Mouse (Mus musculus): ENCODE results near the gene Gm3646. TPM values are rescaled to one million over a fixed set of nuclear protein-coding genes. Genes with fewer than 3 reads are reported as not detected.

Gene Gm3646
- polyA plus RNA-seq, 1 experiment from 2014 or later: 0.61 TPM

DNA sequence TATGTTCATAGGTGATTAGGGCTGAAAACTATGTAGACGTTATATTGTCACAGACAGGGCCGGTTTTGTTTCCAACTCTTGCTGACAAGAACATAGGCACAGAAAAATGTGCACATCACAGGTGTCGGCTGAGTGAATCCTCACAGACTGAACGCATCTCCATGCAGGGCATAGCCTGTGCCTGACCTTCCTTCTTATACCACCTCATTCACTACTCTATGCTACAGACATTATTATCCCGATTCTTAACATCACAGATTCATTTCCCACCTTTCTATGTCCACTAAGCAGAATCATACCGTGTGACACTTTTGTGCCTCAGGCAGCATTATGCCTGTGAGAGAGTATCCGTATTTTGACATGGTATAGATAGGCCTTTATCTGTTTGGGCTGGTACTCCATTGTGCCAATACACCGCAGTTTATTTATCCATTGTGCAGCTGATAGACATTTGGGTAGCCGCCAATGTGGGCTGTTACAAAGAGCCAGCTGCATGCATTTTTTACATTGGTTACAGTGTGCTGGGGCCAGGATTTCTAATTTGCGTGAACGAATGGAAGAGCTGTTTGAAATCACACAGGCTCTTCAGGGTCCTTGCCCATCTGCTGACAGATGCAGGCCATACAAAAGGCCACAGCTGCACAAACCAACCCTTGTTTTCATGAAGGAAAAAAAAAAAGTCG, 33.5 kb upstream of the Gm3646 start:
- ATAC-seq (ENCODE audit: low read depth) (peak; percentile 88), DNase-seq (ENCODE audit: low spot score) (peak; percentile 92)
- no peak overlapping the region for H3K9ac ChIP-seq (ENCODE audit: low read depth, low read length)
- no peak overlapping the region for H3K4me3 ChIP-seq (ENCODE audit: low read depth, low read length)
- peaks cover 16% of the 10 kb centered on the region for H3K4me1 ChIP-seq (ENCODE audit: control insufficient read depth, insufficient read depth, low read length)
- no peaks in the 10 kb centered on the region for H3K27me3 ChIP-seq (replicated peaks; ENCODE audit: control insufficient read depth, insufficient read depth, low read length)
- WGBS: 55% methylated on average over 12 of the region's 12 CpGs
- no peaks in the 10 kb centered on the region for H3K9me3 ChIP-seq (ENCODE audit: control insufficient read depth, low read length)
- H3K36me3 ChIP-seq (ENCODE audit: control insufficient read depth, insufficient read depth, low read length): no peaks in the 10 kb centered on the region
- H3K27ac ChIP-seq (replicated peaks; ENCODE audit: low read depth, low read length): peak overlapping the region; percentile 17; the same call in 1 of the 2 replicates
- no peak overlapping the region for H3K4me2 ChIP-seq (ENCODE audit: low read depth, low read length)

DNA sequence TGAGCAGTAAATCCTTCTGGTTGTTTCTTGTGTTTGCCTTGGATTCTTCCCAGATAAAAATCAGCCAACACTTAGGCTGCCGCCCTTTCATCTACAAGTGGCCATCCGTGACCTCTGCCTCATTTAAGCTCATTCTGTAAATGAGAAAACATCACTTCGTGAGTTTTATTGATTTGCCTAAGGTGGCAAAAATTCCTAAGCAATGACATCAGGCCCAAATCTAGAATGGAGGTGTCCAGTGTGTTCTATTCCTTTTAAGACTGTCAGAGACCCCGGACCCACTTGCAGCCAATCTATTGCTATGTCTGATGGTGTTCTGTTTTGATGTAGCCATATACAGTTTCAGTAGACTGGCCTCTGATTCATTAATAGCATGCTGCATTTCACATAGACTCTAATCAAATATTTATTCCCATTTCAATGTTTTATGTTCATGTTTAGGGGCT, 26.5 kb upstream of the Gm3646 start:
- Histone ChIP-seq H3K4me1 (ENCODE audit: control insufficient read depth, insufficient read depth, low read length) (0 out of 2 replicates have a peak, but pooled peaks cover 7% of the 10 kb centered on the region), H3K9me3 (ENCODE audit: control insufficient read depth, low read length) (no peaks in the 10 kb centered on the region), H3K36me3 (ENCODE audit: control insufficient read depth, insufficient read depth, low read length) (no peaks in the 10 kb centered on the region), H3K9ac (ENCODE audit: low read depth, low read length) (no peak overlapping the region), H3K4me2 (ENCODE audit: low read depth, low read length) (no peak overlapping the region), H3K27me3 (replicated peaks; ENCODE audit: control insufficient read depth, insufficient read depth, low read length) (no peaks in the 10 kb centered on the region), H3K27ac (replicated peaks; ENCODE audit: low read depth, low read length) (no peak overlapping the region), H3K4me3 (ENCODE audit: low read depth, low read length) (no peak overlapping the region)
- WGBS: 53% methylated on average over 4 of the region's 4 CpGs
- ATAC-seq (ENCODE audit: low read depth) (no peak), DNase-seq (ENCODE audit: low spot score) (no peak)

DNA sequence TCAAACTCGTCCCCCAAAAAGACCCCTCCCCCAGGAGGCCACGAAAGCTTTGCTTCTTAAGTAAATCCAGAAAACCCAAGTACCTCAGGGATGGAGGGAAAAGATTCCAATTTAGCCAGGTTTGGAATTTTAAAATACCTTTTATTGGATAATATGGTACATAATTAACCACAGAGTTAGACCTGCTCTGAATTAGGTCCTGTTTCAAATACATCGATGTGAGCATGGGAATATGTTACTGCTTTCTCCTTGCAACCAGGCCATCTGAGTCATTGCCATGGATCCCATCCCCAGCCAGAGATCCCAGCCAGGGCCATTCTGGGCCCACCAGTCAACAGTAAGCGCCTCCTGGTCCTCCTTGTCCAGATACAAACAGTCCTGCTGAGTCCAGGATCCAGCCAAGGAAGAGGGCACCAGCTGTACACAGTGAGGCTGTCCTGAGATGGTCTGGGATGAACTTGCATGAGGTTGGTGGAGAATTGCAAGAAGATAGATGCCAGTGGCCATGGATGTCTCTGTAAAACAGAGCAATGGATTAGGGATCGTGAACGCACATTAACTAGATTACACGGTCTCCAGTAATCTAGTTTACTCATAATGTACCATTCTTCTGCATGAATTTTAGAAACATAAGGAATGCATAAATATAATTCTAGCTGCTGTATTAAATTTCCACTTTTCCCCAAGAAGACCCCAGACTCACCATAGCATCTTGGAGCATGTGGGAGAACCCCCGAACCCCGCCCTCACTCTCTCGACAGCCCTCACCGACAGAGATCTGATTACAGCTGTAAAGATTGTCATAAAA, 25.9 kb upstream of the Gm3646 start:
- no peak overlapping the region for H3K4me2 ChIP-seq (ENCODE audit: low read depth, low read length)
- peak; percentile 71; the same call in 1 of the 2 replicates for ATAC-seq (ENCODE audit: low read depth)
- no peak overlapping the region for H3K9ac ChIP-seq (ENCODE audit: low read depth, low read length)
- peak overlapping the region; percentile 53 for H3K27ac ChIP-seq (replicated peaks; ENCODE audit: low read depth, low read length)
- no peaks in the 10 kb centered on the region for H3K36me3 ChIP-seq (ENCODE audit: control insufficient read depth, insufficient read depth, low read length)
- no peaks in the 10 kb centered on the region for H3K9me3 ChIP-seq (ENCODE audit: control insufficient read depth, low read length)
- WGBS: 50% methylated on average over 11 of the region's 11 CpGs
- DNase-seq (ENCODE audit: low spot score): peak; percentile 64
- H3K4me3 ChIP-seq (ENCODE audit: low read depth, low read length): no peak overlapping the region
- H3K27me3 ChIP-seq (replicated peaks; ENCODE audit: control insufficient read depth, insufficient read depth, low read length): no peaks in the 10 kb centered on the region
- 0 out of 2 replicates have a peak, but pooled peaks cover 7% of the 10 kb centered on the region for H3K4me1 ChIP-seq (ENCODE audit: control insufficient read depth, insufficient read depth, low read length)

DNA sequence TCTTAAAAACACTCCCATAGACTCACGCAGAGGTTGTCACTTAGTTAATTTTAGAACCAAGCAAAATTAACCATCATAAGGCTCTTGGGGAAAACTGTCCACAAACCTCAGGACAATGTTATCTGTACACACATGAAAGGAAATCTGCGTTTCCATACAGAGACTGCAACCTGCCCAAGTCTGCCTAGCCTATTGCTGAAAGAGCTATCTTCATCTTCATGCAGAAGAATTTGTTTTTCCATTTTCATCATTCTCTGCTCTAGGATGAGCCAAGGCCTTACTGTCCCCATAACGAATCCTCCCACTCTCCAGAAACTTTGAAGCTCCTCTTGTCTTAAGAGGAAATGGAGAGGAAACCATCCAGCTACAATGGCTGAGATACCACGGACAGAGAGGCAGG, 19.8 kb upstream of the Gm3646 start:
- ATAC-seq (ENCODE audit: low read depth) (no peak), DNase-seq (ENCODE audit: low spot score) (no peak)
- Histone ChIP-seq H3K4me2 (ENCODE audit: low read depth, low read length) (no peak overlapping the region), H3K4me3 (ENCODE audit: low read depth, low read length) (no peak overlapping the region), H3K9me3 (ENCODE audit: control insufficient read depth, low read length) (no peaks in the 10 kb centered on the region), H3K27me3 (replicated peaks; ENCODE audit: control insufficient read depth, insufficient read depth, low read length) (no peaks in the 10 kb centered on the region), H3K27ac (replicated peaks; ENCODE audit: low read depth, low read length) (no peak overlapping the region), H3K9ac (ENCODE audit: low read depth, low read length) (no peak overlapping the region), H3K4me1 (ENCODE audit: control insufficient read depth, insufficient read depth, low read length) (no peaks in the 10 kb centered on the region), H3K36me3 (ENCODE audit: control insufficient read depth, insufficient read depth, low read length) (no peaks in the 10 kb centered on the region)
- WGBS: 80% methylated on average over 4 of the region's 4 CpGs

DNA sequence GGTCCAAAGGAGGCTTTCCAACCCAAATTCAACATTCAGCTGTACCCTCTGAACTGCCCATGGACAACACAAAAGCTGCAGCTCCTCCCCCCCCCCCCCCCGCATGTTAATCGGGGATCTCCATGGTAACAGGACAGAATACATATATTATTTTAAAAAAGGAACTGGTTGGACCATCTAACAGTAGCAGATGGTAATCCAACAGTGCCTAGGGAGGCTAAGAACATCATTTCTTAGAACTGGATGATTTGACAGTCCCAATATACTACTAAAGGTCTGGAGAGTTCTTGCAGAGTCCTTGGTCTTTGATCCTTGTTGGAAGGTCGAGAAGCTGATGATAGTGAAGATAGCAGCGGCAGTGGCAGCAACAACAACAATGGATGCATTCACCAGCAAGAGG, 19.1 kb upstream of the Gm3646 start:
- Histone ChIP-seq H3K4me3 (ENCODE audit: low read depth, low read length) (no peak overlapping the region), H3K9ac (ENCODE audit: low read depth, low read length) (no peak overlapping the region), H3K36me3 (ENCODE audit: control insufficient read depth, insufficient read depth, low read length) (no peaks in the 10 kb centered on the region), H3K4me1 (ENCODE audit: control insufficient read depth, insufficient read depth, low read length) (no peaks in the 10 kb centered on the region), H3K27me3 (replicated peaks; ENCODE audit: control insufficient read depth, insufficient read depth, low read length) (no peaks in the 10 kb centered on the region), H3K4me2 (ENCODE audit: low read depth, low read length) (no peak overlapping the region), H3K9me3 (ENCODE audit: control insufficient read depth, low read length) (no peaks in the 10 kb centered on the region), H3K27ac (replicated peaks; ENCODE audit: low read depth, low read length) (no peak overlapping the region)
- DNase-seq (ENCODE audit: low spot score): no peak
- 48% methylated on average over 3 of the region's 4 CpGs for WGBS
- ATAC-seq (ENCODE audit: low read depth): no peak

DNA sequence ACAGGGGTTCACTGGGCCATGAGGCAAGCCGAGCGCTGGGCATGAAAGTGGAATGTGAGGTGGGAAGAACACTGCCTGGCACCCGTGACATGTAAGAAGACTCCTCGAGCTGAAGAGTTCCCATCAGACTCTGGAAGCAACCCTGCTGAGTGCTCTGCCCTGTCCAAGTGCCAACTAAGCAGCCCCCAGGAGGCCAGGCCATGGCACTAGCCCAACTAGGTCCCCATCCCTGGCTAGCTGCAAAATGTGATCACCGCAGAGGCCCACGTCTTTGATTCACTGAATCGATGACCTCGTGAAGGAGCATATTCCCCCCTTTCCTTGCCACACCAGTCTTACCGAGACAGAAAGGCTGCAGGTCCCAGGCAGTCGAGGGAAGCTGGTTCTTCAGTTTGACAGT, 14.5 kb upstream of the Gm3646 start:
- H3K36me3 ChIP-seq (ENCODE audit: control insufficient read depth, insufficient read depth, low read length): no peaks in the 10 kb centered on the region
- H3K4me2 ChIP-seq (ENCODE audit: low read depth, low read length): no peak overlapping the region
- DNase-seq (ENCODE audit: low spot score) (no peak), ATAC-seq (ENCODE audit: low read depth) (no peak)
- no peak overlapping the region for H3K27ac ChIP-seq (replicated peaks; ENCODE audit: low read depth, low read length)
- 81% methylated on average over 10 of the region's 10 CpGs for WGBS
- H3K27me3 ChIP-seq (replicated peaks; ENCODE audit: control insufficient read depth, insufficient read depth, low read length): no peaks in the 10 kb centered on the region
- H3K4me3 ChIP-seq (ENCODE audit: low read depth, low read length): no peak overlapping the region
- H3K9ac ChIP-seq (ENCODE audit: low read depth, low read length): no peak overlapping the region
- H3K9me3 ChIP-seq (ENCODE audit: control insufficient read depth, low read length): no peaks in the 10 kb centered on the region
- H3K4me1 ChIP-seq (ENCODE audit: control insufficient read depth, insufficient read depth, low read length): no peaks in the 10 kb centered on the region

DNA sequence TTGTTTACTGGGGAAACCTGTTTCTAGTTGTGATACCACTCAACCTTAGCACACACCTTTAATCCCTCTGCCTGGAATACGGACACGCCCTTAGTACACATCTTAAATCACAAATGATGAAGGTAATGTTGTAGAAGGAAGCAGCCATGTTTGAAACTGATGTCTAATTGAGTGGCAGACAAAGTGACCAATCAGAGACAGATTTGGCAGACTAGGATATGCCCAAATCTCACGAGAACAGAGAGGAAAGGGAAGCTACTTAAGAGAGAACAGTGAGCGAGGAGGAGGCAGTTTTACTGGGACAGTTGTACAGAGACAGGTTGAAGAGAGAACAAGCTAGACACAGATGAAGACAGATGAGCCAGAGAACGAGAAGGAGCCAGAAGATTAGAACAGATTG, 10.6 kb upstream of the Gm3646 start:
- 83% methylated on average over 5 of the region's 5 CpGs for WGBS
- no peaks in the 10 kb centered on the region for H3K4me1 ChIP-seq (ENCODE audit: control insufficient read depth, insufficient read depth, low read length)
- no peak for DNase-seq (ENCODE audit: low spot score)

DNA sequence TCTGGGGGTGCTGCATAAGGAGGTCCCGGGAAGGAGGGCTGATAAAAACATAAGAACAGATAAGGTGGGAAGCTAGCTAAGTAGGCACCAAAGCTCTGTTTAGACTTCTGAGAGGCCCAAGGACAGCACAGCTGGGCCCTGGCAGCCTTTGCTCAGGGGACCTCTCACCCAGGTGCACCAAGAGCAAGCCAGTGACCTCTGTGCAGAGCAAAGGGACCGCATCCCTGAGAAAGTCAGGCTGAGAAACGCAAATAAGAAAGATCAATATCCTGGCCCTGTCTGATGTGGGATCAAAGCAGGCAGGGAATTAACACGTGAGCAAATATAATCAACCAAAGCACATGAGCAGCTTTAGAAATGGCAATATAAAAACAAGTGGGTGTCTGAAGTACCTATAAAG, 7.9 kb upstream of the Gm3646 start:
- H3K9me3 ChIP-seq (ENCODE audit: control insufficient read depth, low read length): no peaks in the 10 kb centered on the region
- no peak overlapping the region for H3K27ac ChIP-seq (replicated peaks; ENCODE audit: low read depth, low read length)
- H3K4me2 ChIP-seq (ENCODE audit: low read depth, low read length): no peak overlapping the region
- no peaks in the 10 kb centered on the region for H3K4me1 ChIP-seq (ENCODE audit: control insufficient read depth, insufficient read depth, low read length)
- no peaks in the 10 kb centered on the region for H3K27me3 ChIP-seq (replicated peaks; ENCODE audit: control insufficient read depth, insufficient read depth, low read length)
- no peaks in the 10 kb centered on the region for H3K36me3 ChIP-seq (ENCODE audit: control insufficient read depth, insufficient read depth, low read length)
- DNase-seq (ENCODE audit: low spot score) (no peak), ATAC-seq (ENCODE audit: low read depth) (no peak)
- no peak overlapping the region for H3K9ac ChIP-seq (ENCODE audit: low read depth, low read length)
- WGBS: 76% methylated on average over 4 of the region's 4 CpGs
- H3K4me3 ChIP-seq (ENCODE audit: low read depth, low read length): no peak overlapping the region

More for the DNA sequence above, 10.6 kb upstream of the Gm3646 start:
- Histone ChIP-seq H3K4me3 (ENCODE audit: low read depth, low read length) (no peak overlapping the region), H3K4me2 (ENCODE audit: low read depth, low read length) (no peak overlapping the region), H3K27me3 (replicated peaks; ENCODE audit: control insufficient read depth, insufficient read depth, low read length) (no peaks in the 10 kb centered on the region), H3K27ac (replicated peaks; ENCODE audit: low read depth, low read length) (no peak overlapping the region), H3K9me3 (ENCODE audit: control insufficient read depth, low read length) (no peaks in the 10 kb centered on the region), H3K36me3 (ENCODE audit: control insufficient read depth, insufficient read depth, low read length) (no peaks in the 10 kb centered on the region), H3K9ac (ENCODE audit: low read depth, low read length) (no peak overlapping the region)
- no peak for ATAC-seq (ENCODE audit: low read depth)
